Mouse (Mus musculus) megakaryocyte, embryonic 14.5 days (primary cell): Measurements from ENCODE around the gene Avil.

Experiments
- FLI1 ChIP-seq: IDR thresholded peaks from 2 replicates; pipeline ENCODE4 v1.6.1; 2012; ENCODE audit warnings: low read length, inconsistent platforms, mixed read lengths
- GATA1 ChIP-seq: IDR thresholded peaks from 3 replicates; pipeline ENCODE4 v1.6.1; 2012; ENCODE audit warnings: mixed read lengths, low read length, inconsistent platforms, borderline replicate concordance

DNA sequence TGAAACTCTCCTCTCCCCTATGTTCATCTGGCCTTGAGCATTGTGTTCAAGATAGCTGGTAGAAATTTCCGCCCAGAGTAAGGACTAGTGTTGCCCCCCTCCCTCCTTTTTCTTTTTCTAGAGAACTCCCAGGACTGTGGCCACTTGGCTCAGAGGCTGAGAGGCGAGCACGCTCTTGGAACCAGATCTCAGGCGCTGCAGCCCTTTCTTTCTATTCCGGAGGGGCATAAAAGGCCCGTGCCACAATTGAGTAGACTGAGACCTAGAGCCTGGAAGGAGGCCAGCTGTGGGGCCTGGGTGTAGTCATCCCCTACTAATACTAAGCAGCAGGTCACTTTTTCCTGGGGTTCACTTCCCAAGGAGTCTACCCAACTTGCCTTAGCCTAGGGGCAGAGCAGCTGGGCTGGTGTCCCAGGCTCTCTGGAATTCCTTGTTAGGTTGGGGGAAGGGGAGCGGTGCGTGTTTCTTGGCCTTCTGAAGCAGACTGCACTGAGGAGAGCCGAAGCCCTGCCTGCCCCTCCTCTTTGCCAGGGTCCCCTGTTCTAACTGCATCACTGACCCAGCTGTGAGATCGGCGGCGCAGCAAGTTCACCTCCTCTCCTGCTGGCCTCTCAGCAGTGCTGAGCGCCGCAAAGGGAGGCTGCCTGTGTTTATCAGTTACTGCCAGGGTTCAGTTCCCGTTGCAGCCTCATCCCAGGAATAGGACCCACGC is 20.1 kb upstream of the Avil start:
- TF ChIP-seq GATA1, result no peak
- TF ChIP-seq FLI1, result no peak
